Mouse (Mus musculus): ENCODE results near the gene Ankrd31. TPM values are rescaled to one million over a fixed set of nuclear protein-coding genes. Genes with fewer than 3 reads are reported as not detected.

Ankrd31 gene
- total and polyA plus RNA-seq, 2 experiments from 2014 or later: not detected

DNA sequence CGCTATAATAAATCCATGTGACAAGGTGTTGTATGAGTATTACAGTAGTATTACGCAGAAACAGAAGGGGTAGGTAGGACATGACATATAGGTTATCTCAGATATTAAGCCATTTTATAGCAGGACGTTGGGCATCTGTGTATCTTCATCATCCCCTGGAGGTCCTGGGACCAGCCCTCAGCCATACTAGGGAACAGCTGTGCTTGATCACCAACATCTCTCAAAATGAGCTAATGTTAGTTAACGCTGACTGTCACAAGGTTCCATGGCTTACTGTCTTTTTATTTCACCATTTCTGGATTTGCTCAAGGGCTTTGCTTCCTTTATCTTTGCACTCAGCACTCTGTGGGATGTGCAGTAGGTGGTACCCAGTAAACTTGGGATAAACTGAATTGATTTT is 197.7 kb downstream of the Ankrd31 start:
- Histone ChIP-seq H3K27ac (ENCODE audit: low read depth) (no peak overlapping the region), H3K4me2 (ENCODE audit: low read depth, low read length) (no peak overlapping the region), H3K9me3 (replicated peaks; ENCODE audit: control insufficient read depth, low read length) (no peaks in the 10 kb centered on the region), H3K4me1 (ENCODE audit: control insufficient read depth, insufficient read depth) (peaks cover 3% of the 10 kb centered on the region; the same call in 1 of the 2 replicates), H3K27me3 (ENCODE audit: control insufficient read depth, insufficient read depth, low read length) (0 out of 2 replicates have a peak, but pooled peaks cover 3% of the 10 kb centered on the region), H3K9ac (replicated peaks; ENCODE audit: low read depth, low read length) (no peak overlapping the region), H3K36me3 (replicated peaks; ENCODE audit: control insufficient read depth, insufficient read depth, low read length) (no peaks in the 10 kb centered on the region), H3K4me3 (ENCODE audit: low read depth, low read length) (no peak overlapping the region)
- DNase-seq (ENCODE audit: low spot score) (no peak), ATAC-seq (ENCODE audit: insufficient read depth, low read depth) (no peak)
- WGBS: 81% methylated on average over 4 of the region's 4 CpGs
- TF ChIP-seq EP300 (IDR thresholded peaks at IDR 0.05; ENCODE audit: low read depth): no peak
- TF ChIP-seq CTCF (IDR thresholded peaks at IDR 0.05; ENCODE audit: low read depth): no peak

DNA sequence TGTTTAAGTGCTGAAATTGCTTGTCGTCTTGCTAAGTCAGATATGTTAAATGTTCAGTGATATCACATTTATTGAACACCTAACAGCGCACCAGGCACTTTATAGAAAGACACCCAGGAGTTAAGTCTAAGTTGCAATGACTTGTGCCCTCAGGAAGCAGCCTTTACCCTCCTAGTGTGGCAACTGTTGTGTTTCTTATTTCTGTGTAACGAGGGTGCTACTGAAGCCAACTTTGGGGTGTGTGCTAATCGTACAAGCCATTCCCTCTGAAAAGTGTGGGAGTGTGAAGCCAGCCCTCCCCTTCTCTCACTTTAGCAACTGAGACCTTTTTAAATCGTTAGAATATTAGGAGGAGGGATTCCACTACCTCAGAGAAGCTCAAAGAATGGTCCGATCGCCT is 199.7 kb downstream of the Ankrd31 start:
- 82% methylated on average over 7 of the region's 7 CpGs for WGBS
- Histone ChIP-seq H3K27ac (ENCODE audit: low read depth) (no peak overlapping the region), H3K36me3 (replicated peaks; ENCODE audit: control insufficient read depth, insufficient read depth, low read length) (no peaks in the 10 kb centered on the region), H3K4me2 (ENCODE audit: low read depth, low read length) (no peak overlapping the region), H3K9ac (replicated peaks; ENCODE audit: low read depth, low read length) (no peak overlapping the region), H3K27me3 (ENCODE audit: control insufficient read depth, insufficient read depth, low read length) (0 out of 2 replicates have a peak, but pooled peaks cover 3% of the 10 kb centered on the region), H3K9me3 (replicated peaks; ENCODE audit: control insufficient read depth, low read length) (no peaks in the 10 kb centered on the region), H3K4me1 (ENCODE audit: control insufficient read depth, insufficient read depth) (peaks cover 3% of the 10 kb centered on the region; the same call in 1 of the 2 replicates), H3K4me3 (ENCODE audit: low read depth, low read length) (no peak overlapping the region)
- no peak for TF ChIP-seq EP300 (IDR thresholded peaks at IDR 0.05; ENCODE audit: low read depth)
- no peak for TF ChIP-seq CTCF (IDR thresholded peaks at IDR 0.05; ENCODE audit: low read depth)
- DNase-seq (ENCODE audit: low spot score): no peak
- no peak for ATAC-seq (ENCODE audit: insufficient read depth, low read depth)

DNA sequence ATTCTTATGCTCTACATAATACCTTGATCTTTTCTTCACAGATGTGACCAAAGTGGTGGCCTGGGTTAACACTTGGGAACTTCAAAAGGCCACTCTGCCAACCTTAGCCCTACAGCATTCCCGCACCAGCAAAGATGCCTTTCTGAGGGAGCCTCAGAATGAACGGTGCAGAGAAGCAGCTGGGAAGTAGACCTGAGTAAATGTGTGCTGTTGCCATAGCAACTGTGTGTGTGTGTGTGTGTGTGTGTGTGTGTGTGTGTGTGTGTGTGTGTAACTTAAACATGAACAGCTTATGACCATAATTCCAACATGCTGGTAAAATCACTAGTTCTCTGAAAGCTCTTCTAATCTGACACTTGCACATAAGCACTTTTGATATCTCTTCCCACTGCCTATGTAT is 203.8 kb downstream of the Ankrd31 start:
- ATAC-seq (ENCODE audit: insufficient read depth, low read depth): no peak
- Histone ChIP-seq H3K36me3 (replicated peaks; ENCODE audit: control insufficient read depth, insufficient read depth, low read length) (no peaks in the 10 kb centered on the region), H3K27me3 (ENCODE audit: control insufficient read depth, insufficient read depth, low read length) (no peaks in the 10 kb centered on the region), H3K9me3 (replicated peaks; ENCODE audit: control insufficient read depth, low read length) (no peaks in the 10 kb centered on the region), H3K4me1 (ENCODE audit: control insufficient read depth, insufficient read depth) (no peaks in the 10 kb centered on the region), H3K9ac (replicated peaks; ENCODE audit: low read depth, low read length) (no peak overlapping the region), H3K4me3 (ENCODE audit: low read depth, low read length) (no peak overlapping the region), H3K27ac (ENCODE audit: low read depth) (no peak overlapping the region), H3K4me2 (ENCODE audit: low read depth, low read length) (no peak overlapping the region)
- no peak for DNase-seq (ENCODE audit: low spot score)
- TF ChIP-seq EP300 (IDR thresholded peaks at IDR 0.05; ENCODE audit: low read depth) (no peak), CTCF (IDR thresholded peaks at IDR 0.05; ENCODE audit: low read depth) (no peak)
- 46% methylated on average over 2 of the region's 2 CpGs for WGBS

DNA sequence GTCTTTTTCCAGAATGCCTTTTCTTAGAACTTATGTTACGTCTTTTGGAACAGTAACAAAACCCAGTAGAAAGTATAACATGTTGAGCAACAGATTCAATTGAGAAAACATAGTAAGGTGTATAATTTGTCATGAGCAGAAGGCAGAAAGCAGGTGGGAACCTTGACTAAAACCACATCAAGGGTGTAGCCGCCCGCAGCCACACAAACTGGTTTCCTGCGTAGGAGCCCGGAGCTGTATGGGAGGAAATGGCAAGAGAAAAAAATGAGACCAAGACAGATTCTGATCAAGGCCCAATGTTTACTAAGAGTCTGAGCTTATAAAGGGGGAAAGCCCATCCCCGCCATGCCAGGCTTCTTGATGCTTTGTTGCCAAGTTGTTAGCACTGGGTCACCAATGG is 208.4 kb downstream of the Ankrd31 start:
- Histone ChIP-seq H3K27ac (ENCODE audit: low read depth) (no peak overlapping the region), H3K36me3 (replicated peaks; ENCODE audit: control insufficient read depth, insufficient read depth, low read length) (no peaks in the 10 kb centered on the region), H3K4me3 (ENCODE audit: low read depth, low read length) (no peak overlapping the region), H3K4me2 (ENCODE audit: low read depth, low read length) (no peak overlapping the region), H3K4me1 (ENCODE audit: control insufficient read depth, insufficient read depth) (no peaks in the 10 kb centered on the region), H3K9ac (replicated peaks; ENCODE audit: low read depth, low read length) (no peak overlapping the region), H3K9me3 (replicated peaks; ENCODE audit: control insufficient read depth, low read length) (no peaks in the 10 kb centered on the region), H3K27me3 (ENCODE audit: control insufficient read depth, insufficient read depth, low read length) (no peaks in the 10 kb centered on the region)
- no peak for DNase-seq (ENCODE audit: low spot score)
- TF ChIP-seq EP300 (IDR thresholded peaks at IDR 0.05; ENCODE audit: low read depth) (no peak), CTCF (IDR thresholded peaks at IDR 0.05; ENCODE audit: low read depth) (no peak)
- no peak for ATAC-seq (ENCODE audit: insufficient read depth, low read depth)
- 75% methylated on average over 6 of the region's 6 CpGs for WGBS

Other genes starting within 250 kb of the Ankrd31 start
- gene Polk, start 205.7 kb upstream of the Ankrd31 start, total RNA-seq (2014; rRNA removed; ENCODE audit: low replicate concordance): 3.6 and 6.5 TPM in 2 replicates
- gene Polk, start 205.7 kb upstream of the Ankrd31 start, polyA plus RNA-seq (2015; fragmentation: Nextera tagmentation; extraction: Ambion mirVana): 2.8 and 3.3 TPM in 2 replicates
- 25.2 and 37.5 TPM in 2 replicates for gene Col4a3bp, start 205.7 kb upstream of the Ankrd31 start, total RNA-seq (2014; rRNA removed; ENCODE audit: low replicate concordance)
- 6.5 and 6.8 TPM in 2 replicates for gene Col4a3bp, start 205.7 kb upstream of the Ankrd31 start, polyA plus RNA-seq (2015; fragmentation: Nextera tagmentation; extraction: Ambion mirVana)
- 19.8 and 48.7 TPM in 2 replicates for gene Hmgcr, start 77.3 kb upstream of the Ankrd31 start, total RNA-seq (2014; rRNA removed; ENCODE audit: low replicate concordance)
- 10.6 and 13.8 TPM in 2 replicates for gene Hmgcr, start 77.3 kb upstream of the Ankrd31 start, polyA plus RNA-seq (2015; fragmentation: Nextera tagmentation; extraction: Ambion mirVana)
- gene Gcnt4, start 176.4 kb downstream of the Ankrd31 start, total RNA-seq (2014; rRNA removed; ENCODE audit: low replicate concordance): 0.12 TPM in 1 of 2 replicates, not detected in the other
- gene Gcnt4, start 176.4 kb downstream of the Ankrd31 start, polyA plus RNA-seq (2015; fragmentation: Nextera tagmentation; extraction: Ambion mirVana): 0.05 and 0.10 TPM in 2 replicates

Measured in heart, postnatal 0 days (tissue).